Mouse (Mus musculus): Measurements from ENCODE around the gene Cdkn1b. TPM values are rescaled to one million over a fixed set of nuclear protein-coding genes. Genes with fewer than 3 reads are reported as not detected.
A peak's percentile ranks its signal among the peaks of the same experiment; 100 is the strongest.

Gene Cdkn1b
- 28.3 and 30.0 TPM in 2 replicates for polyA plus RNA-seq (2016; fragmentation: Nextera tagmentation; extraction: Ambion mirVana)

DNA sequence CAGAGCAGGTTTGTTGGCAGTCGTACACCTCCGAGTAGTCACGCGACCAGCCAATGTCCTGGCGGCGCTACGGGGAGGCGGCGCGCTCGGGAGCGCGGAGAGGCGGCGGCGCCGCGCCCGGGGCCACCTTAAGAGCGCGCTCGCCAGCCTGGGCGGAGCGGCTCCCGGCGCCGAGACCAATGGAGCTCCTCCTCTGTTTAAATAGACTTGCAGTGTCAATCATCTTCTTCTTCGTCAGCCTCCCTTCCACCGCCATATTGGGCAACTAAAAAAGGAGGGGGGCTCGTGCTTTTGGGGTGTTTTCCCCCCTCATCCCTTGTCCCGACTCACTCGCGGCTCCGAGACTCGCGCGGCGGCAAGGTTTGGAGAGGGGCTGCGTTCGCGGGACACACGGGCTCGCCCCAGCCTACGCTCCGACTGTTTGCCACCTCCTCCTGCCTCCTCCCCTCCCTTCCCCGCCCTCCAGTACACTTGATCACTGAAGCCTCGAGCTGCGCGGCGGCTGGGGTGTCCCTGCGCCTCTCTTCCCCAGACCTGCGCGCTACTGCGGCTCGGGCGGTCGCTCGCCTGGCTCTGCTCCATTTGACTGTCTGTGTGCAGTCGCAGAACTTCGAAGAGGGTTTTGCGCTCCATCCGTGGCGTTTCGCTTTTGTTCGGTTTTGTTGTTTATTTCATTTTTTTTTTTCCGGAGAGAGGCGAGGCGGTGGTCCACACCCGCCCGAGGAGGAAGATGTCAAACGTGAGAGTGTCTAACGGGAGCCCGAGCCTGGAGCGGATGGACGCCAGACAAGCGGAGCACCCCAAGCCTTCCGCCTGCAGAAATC is at the start of gene Cdkn1b:
Gene Cdkn1b (plus strand): TSS at position 212 of the 824 bp plus-strand sequence.
- peak within 1 kb of the TSS; percentile 95 for H3K4me3 ChIP-seq
- H3K27ac ChIP-seq (replicated peaks) = peak within 1 kb of the TSS; percentile 97
- H3K4me1 ChIP-seq = peaks cover 51% of the 10 kb centered on the region
- H3K9ac ChIP-seq (replicated peaks) = peak within 1 kb of the TSS; percentile 93
- peak; percentile 96 for ATAC-seq (ENCODE audit: low FRiP score, low read depth)
- under 1% methylated on average over 77 of the region's 77 CpGs for WGBS
- peaks cover 4% of the 10 kb centered on the region for H3K27me3 ChIP-seq
- no peaks in the 10 kb centered on the region for H3K36me3 ChIP-seq
- no peaks in the 10 kb centered on the region for H3K9me3 ChIP-seq
- H3K4me2 ChIP-seq (replicated peaks) = peak within 1 kb of the TSS; percentile 91

DNA sequence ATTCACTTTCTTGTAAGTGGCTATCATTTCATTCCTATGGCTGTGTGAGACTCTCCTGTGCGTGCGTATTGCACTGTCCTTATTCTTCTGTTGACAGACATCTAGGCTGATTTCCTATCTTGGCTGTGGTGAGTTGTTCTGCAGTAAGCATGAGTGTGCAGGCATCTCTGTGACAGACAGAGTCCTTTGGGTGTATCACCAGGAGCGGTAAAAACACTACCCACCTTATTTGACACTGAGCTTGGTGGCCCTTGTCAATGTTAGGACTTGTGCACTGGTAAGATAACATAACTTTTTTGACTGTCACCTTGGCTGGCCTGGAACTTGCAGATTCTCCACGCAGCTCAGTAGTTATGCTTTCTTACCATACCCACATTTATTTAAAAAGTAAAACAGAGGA is 49.3 kb upstream of the Cdkn1b start:
- no peaks in the 10 kb centered on the region for H3K27me3 ChIP-seq
- peaks cover 60% of the 10 kb centered on the region for H3K36me3 ChIP-seq
- 95% methylated on average over 4 of the region's 4 CpGs for WGBS
- H3K4me3 ChIP-seq = no peak overlapping the region
- ATAC-seq (ENCODE audit: low FRiP score, low read depth) = no peak
- no peaks in the 10 kb centered on the region for H3K4me1 ChIP-seq
- H3K9ac ChIP-seq (replicated peaks) = no peak overlapping the region
- H3K4me2 ChIP-seq (replicated peaks) = no peak overlapping the region
- H3K9me3 ChIP-seq = no peaks in the 10 kb centered on the region
- H3K27ac ChIP-seq (replicated peaks) = no peak overlapping the region

DNA sequence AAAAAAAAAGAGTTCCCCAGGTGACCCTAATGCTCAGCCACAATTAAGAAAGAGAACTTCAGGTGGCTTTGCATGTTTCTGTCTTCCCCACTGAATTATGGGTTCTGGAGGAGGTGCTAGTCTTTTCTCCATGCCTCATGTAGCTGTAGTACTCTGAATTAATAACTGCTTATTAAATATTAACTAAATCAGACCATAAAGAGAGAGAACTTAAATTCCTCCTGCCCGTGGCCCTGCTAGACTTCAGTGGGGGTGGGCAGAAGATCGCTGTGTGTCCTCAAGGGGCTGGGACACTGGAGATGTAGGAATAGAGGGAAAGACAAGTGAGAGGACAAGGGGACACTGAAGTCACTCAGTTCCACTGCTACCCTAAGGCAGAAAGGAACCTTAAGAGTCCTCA is 48.0 kb upstream of the Cdkn1b start:
- Histone ChIP-seq H3K9ac (replicated peaks) (no peak overlapping the region), H3K4me2 (replicated peaks) (no peak overlapping the region), H3K4me3 (no peak overlapping the region), H3K27ac (replicated peaks) (no peak overlapping the region), H3K4me1 (no peaks in the 10 kb centered on the region), H3K9me3 (no peaks in the 10 kb centered on the region), H3K36me3 (peaks cover 62% of the 10 kb centered on the region), H3K27me3 (no peaks in the 10 kb centered on the region)
- 90% methylated on average over 2 of the region's 2 CpGs for WGBS
- ATAC-seq (ENCODE audit: low FRiP score, low read depth) = no peak

DNA sequence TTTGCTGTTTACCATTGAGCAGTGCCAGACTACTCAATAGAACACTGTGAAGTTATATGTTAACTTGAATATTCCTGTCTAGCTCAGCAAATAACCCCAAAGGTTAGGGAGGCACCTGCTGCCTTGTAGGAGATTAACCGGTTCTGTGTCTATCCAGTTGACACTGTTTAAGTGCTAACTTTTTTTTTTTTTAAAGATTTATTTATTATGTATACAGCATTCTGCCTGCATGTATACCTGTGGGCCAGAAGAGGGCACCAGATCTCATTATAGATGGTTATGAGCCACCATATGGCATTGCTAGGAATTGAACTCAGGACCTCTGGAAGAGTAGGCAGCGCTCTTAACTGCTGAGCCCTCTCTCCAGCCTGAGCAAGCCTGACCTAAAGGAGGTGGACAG is 47.2 kb upstream of the Cdkn1b start:
- Histone ChIP-seq H3K9ac (replicated peaks) (no peak overlapping the region), H3K4me1 (no peaks in the 10 kb centered on the region), H3K27ac (replicated peaks) (no peak overlapping the region), H3K27me3 (no peaks in the 10 kb centered on the region), H3K4me3 (no peak overlapping the region), H3K36me3 (peaks cover 54% of the 10 kb centered on the region), H3K4me2 (replicated peaks) (no peak overlapping the region), H3K9me3 (no peaks in the 10 kb centered on the region)
- no peak for ATAC-seq (ENCODE audit: low FRiP score, low read depth)
- 85% methylated on average over 2 of the region's 2 CpGs for WGBS

DNA sequence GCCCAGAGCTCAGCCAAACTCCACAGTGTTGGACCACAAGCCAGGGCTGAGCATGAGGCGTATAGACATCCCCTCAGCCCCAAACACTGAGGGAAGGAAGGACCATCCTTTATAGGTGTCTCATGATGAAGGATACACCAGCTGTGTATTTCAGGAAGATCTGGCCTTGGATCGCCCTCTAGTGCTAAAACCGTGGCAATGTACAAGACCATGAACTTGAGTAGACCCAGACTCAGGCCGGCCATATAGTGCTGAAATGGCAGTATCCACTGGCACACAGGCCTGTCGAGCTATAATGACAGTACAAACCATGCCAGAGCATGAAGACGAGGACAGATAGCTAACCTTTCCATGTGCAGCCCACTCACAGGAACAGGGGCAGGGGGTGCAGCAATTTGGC is 43.4 kb upstream of the Cdkn1b start:
- no peak overlapping the region for H3K9ac ChIP-seq (replicated peaks)
- H3K4me3 ChIP-seq = no peak overlapping the region
- H3K4me2 ChIP-seq (replicated peaks) = no peak overlapping the region
- 80% methylated on average over 6 of the region's 6 CpGs for WGBS
- no peaks in the 10 kb centered on the region for H3K27me3 ChIP-seq
- peaks cover 27% of the 10 kb centered on the region for H3K36me3 ChIP-seq
- ATAC-seq (ENCODE audit: low FRiP score, low read depth) = no peak
- H3K9me3 ChIP-seq = no peaks in the 10 kb centered on the region
- no peak overlapping the region for H3K27ac ChIP-seq (replicated peaks)
- H3K4me1 ChIP-seq = peaks cover 17% of the 10 kb centered on the region

DNA sequence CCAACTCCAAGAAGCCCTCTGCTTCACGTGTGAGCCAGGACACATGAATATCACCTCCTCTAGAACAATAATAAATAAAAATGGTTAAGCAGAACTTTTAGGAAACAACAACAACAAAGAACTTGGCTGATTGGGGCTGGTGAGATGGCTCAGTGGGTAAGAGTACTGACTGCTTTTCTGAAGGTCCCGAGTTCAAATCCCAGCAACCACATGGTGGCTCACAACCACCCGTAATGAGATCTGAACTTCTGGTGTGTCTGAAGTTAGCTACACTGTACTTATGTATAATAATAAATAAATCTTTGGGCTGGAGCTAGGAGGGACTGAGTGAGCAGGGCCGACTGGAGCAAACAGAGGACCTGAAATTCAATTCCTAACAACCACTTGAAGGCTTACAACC is 42.9 kb upstream of the Cdkn1b start:
- ATAC-seq (ENCODE audit: low FRiP score, low read depth) = no peak
- Histone ChIP-seq H3K4me1 (peaks cover 17% of the 10 kb centered on the region), H3K36me3 (peaks cover 29% of the 10 kb centered on the region), H3K4me2 (replicated peaks) (no peak overlapping the region), H3K27me3 (no peaks in the 10 kb centered on the region), H3K4me3 (no peak overlapping the region), H3K9ac (replicated peaks) (no peak overlapping the region), H3K9me3 (no peaks in the 10 kb centered on the region), H3K27ac (replicated peaks) (no peak overlapping the region)
- WGBS = 86% methylated on average over 4 of the region's 4 CpGs

DNA sequence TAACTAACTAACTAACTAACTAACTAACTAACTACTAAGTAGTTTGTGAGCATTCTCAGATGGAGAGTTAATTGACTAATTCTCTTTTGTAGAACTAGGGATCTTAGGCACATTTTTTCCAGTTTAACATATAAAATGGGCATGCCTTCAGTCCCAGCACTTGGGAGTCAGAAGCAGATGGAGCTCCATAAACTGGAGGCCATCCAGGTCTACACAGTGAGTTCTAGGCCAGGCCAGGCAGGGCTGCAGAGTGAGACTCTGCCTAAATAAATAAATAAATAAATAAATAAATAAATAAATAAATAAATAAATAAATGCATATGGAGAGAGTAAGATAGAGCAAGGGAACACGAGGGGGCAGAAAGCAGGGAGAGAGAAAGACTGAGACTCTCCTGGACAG is 42.3 kb upstream of the Cdkn1b start:
- no peaks in the 10 kb centered on the region for H3K27me3 ChIP-seq
- no peak overlapping the region for H3K9ac ChIP-seq (replicated peaks)
- no peak overlapping the region for H3K27ac ChIP-seq (replicated peaks)
- WGBS = 77% methylated on average over 1 of the region's 1 CpGs
- H3K36me3 ChIP-seq = peaks cover 30% of the 10 kb centered on the region
- no peak overlapping the region for H3K4me3 ChIP-seq
- no peak for ATAC-seq (ENCODE audit: low FRiP score, low read depth)
- H3K9me3 ChIP-seq = no peaks in the 10 kb centered on the region
- H3K4me2 ChIP-seq (replicated peaks) = no peak overlapping the region
- H3K4me1 ChIP-seq = peaks cover 17% of the 10 kb centered on the region

DNA sequence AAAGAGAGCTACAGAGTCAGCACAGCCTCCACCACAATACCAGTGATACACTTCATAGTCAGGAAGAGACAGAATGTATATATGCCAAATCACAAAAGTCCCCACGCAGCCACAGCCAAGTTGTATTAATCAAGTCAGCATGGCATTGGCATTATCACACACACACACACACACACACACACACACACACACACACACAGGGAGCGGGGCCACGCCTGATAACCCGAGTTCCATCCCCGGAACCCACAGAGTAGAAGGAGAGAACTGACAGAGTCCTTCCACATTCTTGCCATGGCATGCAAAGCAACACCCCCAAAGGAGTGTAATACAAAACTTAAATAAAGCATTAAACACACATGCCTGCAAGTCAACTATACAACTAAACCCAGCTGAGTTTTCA is 40.6 kb upstream of the Cdkn1b start:
- 92% methylated on average over 5 of the region's 5 CpGs for WGBS
- Histone ChIP-seq H3K4me2 (replicated peaks) (no peak overlapping the region), H3K9me3 (no peaks in the 10 kb centered on the region), H3K27me3 (no peaks in the 10 kb centered on the region), H3K36me3 (peaks cover 32% of the 10 kb centered on the region), H3K4me1 (peaks cover 24% of the 10 kb centered on the region), H3K27ac (replicated peaks) (no peak overlapping the region), H3K9ac (replicated peaks) (no peak overlapping the region), H3K4me3 (no peak overlapping the region)
- no peak for ATAC-seq (ENCODE audit: low FRiP score, low read depth)

DNA sequence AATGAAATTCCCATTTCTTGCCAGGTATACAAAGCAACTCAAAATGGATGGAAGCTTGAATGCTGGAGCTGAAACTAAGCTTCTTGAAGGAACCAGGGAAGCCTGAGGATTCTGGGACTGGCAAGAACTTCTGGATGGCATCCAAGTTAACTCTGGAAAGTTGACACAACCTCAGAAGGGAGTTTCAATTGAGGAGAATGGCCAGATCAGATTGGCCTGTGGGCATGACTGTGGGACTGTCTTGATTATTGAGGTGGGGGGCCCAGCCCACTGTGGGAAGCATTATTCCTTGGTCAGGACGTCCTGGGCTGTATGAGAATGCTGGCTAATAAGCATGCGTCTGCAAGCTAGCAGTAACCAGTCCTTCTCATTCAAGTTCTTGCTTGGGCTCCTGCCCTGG is 40.2 kb upstream of the Cdkn1b start:
- Histone ChIP-seq H3K9ac (replicated peaks) (no peak overlapping the region), H3K9me3 (no peaks in the 10 kb centered on the region), H3K36me3 (peaks cover 32% of the 10 kb centered on the region), H3K4me1 (peaks cover 29% of the 10 kb centered on the region), H3K4me2 (replicated peaks) (no peak overlapping the region), H3K27ac (replicated peaks) (no peak overlapping the region), H3K4me3 (no peak overlapping the region), H3K27me3 (no peaks in the 10 kb centered on the region)
- no peak for ATAC-seq (ENCODE audit: low FRiP score, low read depth)
- 79% methylated on average over 2 of the region's 2 CpGs for WGBS

DNA sequence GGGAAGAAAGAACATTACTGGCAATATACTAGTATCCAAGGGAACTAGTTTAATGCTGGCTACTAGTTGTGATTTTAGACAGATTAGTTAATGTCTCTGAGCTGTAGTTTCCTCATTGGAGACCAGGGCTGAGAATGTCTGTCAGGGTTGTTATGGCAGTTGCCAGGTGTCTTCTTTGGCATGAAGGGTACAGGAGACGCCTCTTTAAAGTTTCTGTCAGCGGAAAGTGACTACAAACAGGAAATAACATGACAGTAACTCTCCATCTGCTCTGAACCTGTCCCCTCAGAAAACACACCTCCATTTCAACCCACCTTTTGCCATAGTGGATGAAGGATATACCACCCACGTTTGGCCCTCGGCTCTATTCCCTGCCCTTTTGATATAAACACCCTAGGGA is 36.5 kb upstream of the Cdkn1b start:
- H3K9ac ChIP-seq (replicated peaks) = no peak overlapping the region
- 92% methylated on average over 4 of the region's 4 CpGs for WGBS
- H3K4me1 ChIP-seq = peaks cover 54% of the 10 kb centered on the region

DNA sequence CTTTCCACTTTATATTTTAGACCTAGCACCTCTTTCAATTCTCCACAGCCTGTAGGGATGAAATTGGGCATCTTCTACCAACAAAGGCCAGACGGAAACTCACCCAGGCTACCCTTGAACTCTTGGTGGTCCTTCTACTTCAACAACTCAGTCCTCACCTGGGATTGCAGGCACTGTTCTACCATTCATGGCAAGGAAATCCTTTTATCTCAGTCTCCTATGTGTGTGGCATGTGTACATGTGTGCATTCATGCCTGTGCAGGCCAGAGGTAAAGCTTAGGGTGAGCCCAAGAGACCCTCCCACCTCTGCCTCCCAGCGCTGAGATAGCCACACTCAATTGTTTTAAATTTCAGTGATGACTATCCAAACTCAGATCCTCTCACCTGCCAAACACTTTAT is 34.7 kb upstream of the Cdkn1b start:
- no peaks in the 10 kb centered on the region for H3K27me3 ChIP-seq
- H3K9ac ChIP-seq (replicated peaks) = no peak overlapping the region
- H3K4me2 ChIP-seq (replicated peaks) = peak overlapping the region; percentile 72
- no peak for ATAC-seq (ENCODE audit: low FRiP score, low read depth)
- peaks cover 20% of the 10 kb centered on the region; the same call in 1 of the 2 replicates for H3K36me3 ChIP-seq
- no peaks in the 10 kb centered on the region for H3K9me3 ChIP-seq
- H3K27ac ChIP-seq (replicated peaks) = no peak overlapping the region
- 93% methylated on average over 2 of the region's 2 CpGs for WGBS
- peak overlapping the region; percentile 51 for H3K4me3 ChIP-seq
- H3K4me1 ChIP-seq = peaks cover 56% of the 10 kb centered on the region

More for the DNA sequence above, 36.5 kb upstream of the Cdkn1b start:
- no peak for ATAC-seq (ENCODE audit: low FRiP score, low read depth)
- no peaks in the 10 kb centered on the region for H3K27me3 ChIP-seq
- no peaks in the 10 kb centered on the region for H3K9me3 ChIP-seq
- no peak overlapping the region for H3K27ac ChIP-seq (replicated peaks)
- peaks cover 20% of the 10 kb centered on the region; the same call in 1 of the 2 replicates for H3K36me3 ChIP-seq
- H3K4me2 ChIP-seq (replicated peaks) = no peak overlapping the region
- H3K4me3 ChIP-seq = no peak overlapping the region

DNA sequence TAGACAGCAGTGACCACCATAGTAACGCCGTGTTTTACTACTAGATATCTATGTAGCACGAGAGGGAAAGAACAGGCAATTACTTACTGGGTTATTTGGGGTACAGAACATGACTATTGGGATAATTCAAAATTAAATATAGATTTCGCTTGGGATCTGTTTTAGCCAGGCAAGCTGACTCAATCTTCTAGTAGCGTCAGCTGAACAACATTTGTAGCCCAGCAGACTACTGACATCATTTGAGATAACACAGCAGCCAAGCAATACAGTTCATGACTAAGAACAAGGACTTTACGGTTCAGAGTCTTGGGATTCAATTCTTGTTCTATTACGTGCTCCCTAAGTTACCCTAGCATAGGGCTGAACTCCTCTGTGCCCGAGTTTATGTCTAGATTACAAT is 33.7 kb upstream of the Cdkn1b start:
- 79% methylated on average over 8 of the region's 8 CpGs for WGBS

More for the DNA sequence above, 33.7 kb upstream of the Cdkn1b start:
- Histone ChIP-seq H3K4me3 (peak overlapping the region; percentile 51), H3K27ac (replicated peaks) (no peak overlapping the region), H3K9ac (replicated peaks) (peak overlapping the region; percentile 73), H3K9me3 (no peaks in the 10 kb centered on the region), H3K27me3 (no peaks in the 10 kb centered on the region), H3K36me3 (peaks cover 15% of the 10 kb centered on the region; the same call in 1 of the 2 replicates), H3K4me2 (replicated peaks) (peak overlapping the region; percentile 72), H3K4me1 (peaks cover 48% of the 10 kb centered on the region)
- ATAC-seq (ENCODE audit: low FRiP score, low read depth) = no peak
